Mouse (Mus musculus) layer of hippocampus, postnatal 14 days (tissue): ENCODE results near the gene H2-Oa. TPM values are rescaled to one million over a fixed set of nuclear protein-coding genes. Genes with fewer than 3 reads are reported as not detected.

Experiments used
- DNase-seq, 2 experiments: peaks; one replicate each; pipeline ENCODE4 v3.0.0; 2021 to 2022; ENCODE audit warnings: low spot score in 2 of 2, mixed read lengths in 1 of 2
- long read RNA-seq, 2 experiments: library from polyadenylated mRNA; stranded (forward); transcript quantifications; one replicate each; pipeline ENCODE4 v2.0.0; 2021
- total RNA-seq, 2 experiments: library from RNA; stranded (reverse); gene quantifications; 2 replicates each; pipeline ENCODE4 v1.2.3; 2021

Gene H2-Oa
- not detected for total RNA-seq
- long read RNA-seq, experiment 1: 0 reads
- long read RNA-seq, experiment 2: 0 reads

GRCm38 (mm10) chr17:34092197-34092875, at the start of gene H2-Oa:
Gene H2-Oa, plus strand, starts transcription at chr17:34092340.
- DNase-seq: no peak

GRCm38 (mm10) chr17:34045941-34046340, 46.2 kb upstream of the H2-Oa start:
- no peak for DNase-seq

- no peak for DNase-seq
Measured at GRCm38 (mm10) chr17:34047404-34048050, 44.6 kb upstream of the H2-Oa start.

GRCm38 (mm10) chr17:34057224-34057623, 34.9 kb upstream of the H2-Oa start:
- no peak for DNase-seq

GRCm38 (mm10) chr17:34068864-34069263, 23.3 kb upstream of the H2-Oa start:
- no peak for DNase-seq

- no peak for DNase-seq
Measured at GRCm38 (mm10) chr17:34072091-34072490, 20.0 kb upstream of the H2-Oa start.

GRCm38 (mm10) chr17:34075271-34075670, 16.9 kb upstream of the H2-Oa start:
- DNase-seq: peak; percentile 48 to 77

- DNase-seq: peak; percentile 65 to 84
Measured at GRCm38 (mm10) chr17:34077549-34077948, 14.6 kb upstream of the H2-Oa start.

GRCm38 (mm10) chr17:34078148-34078547, 14.0 kb upstream of the H2-Oa start:
- DNase-seq: no peak

GRCm38 (mm10) chr17:34079002-34079401, 13.1 kb upstream of the H2-Oa start:
- DNase-seq: no peak

- peak in 1 of 2 experiments; percentile 80 for DNase-seq
Measured at GRCm38 (mm10) chr17:34079621-34080020, 12.5 kb upstream of the H2-Oa start.

- DNase-seq: no peak
Measured at GRCm38 (mm10) chr17:34083104-34083503, 9.0 kb upstream of the H2-Oa start.

- DNase-seq: no peak
Measured at GRCm38 (mm10) chr17:34087386-34087785, 4.8 kb upstream of the H2-Oa start.

- DNase-seq: no peak
Measured at GRCm38 (mm10) chr17:34088124-34088523, 4.0 kb upstream of the H2-Oa start.

- no peak for DNase-seq
Measured at GRCm38 (mm10) chr17:34090923-34091322, 1.2 kb upstream of the H2-Oa start.

GRCm38 (mm10) chr17:34093199-34093874, 1.2 kb downstream of the H2-Oa start:
- DNase-seq: no peak

- DNase-seq: no peak
Measured at GRCm38 (mm10) chr17:34094283-34095035, 2.3 kb downstream of the H2-Oa start.

- DNase-seq: no peak
Measured at GRCm38 (mm10) chr17:34096497-34097010, 4.4 kb downstream of the H2-Oa start.

- DNase-seq: no peak
Measured at GRCm38 (mm10) chr17:34097272-34097671, 5.1 kb downstream of the H2-Oa start.

- DNase-seq: no peak
Measured at GRCm38 (mm10) chr17:34098709-34099479, 6.8 kb downstream of the H2-Oa start.
